Mouse (Mus musculus): Measurements from ENCODE around the gene Cadm1. TPM values are rescaled to one million over a fixed set of nuclear protein-coding genes. Genes with fewer than 3 reads are reported as not detected.

Cadm1 gene
- polyA plus RNA-seq, 1 experiment from 2014 or later: 44.2 TPM

DNA sequence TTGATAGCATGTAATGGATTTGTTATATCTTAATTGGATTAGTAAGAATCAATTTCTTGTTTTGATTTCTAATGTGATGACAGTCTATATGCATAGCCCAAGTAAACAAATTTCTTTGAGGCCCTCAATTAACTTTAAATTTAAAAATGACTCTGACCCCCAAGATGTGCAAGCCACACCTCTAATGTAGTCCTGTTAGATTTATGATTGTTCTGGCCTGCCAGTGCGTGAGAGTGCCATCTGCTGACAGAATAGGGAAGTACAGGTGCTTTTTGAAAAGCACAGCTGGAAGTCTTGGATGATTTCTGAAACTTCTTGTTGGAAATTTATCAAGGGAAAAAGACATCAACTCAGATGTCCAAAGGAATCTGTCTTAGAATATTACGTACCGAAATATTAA is 169.1 kb downstream of the Cadm1 start:
- no peak for ATAC-seq (ENCODE audit: low FRiP score, low read depth)
- Histone ChIP-seq H3K4me3 (no peak overlapping the region), H3K9ac (no peak overlapping the region), H3K27ac (no peak overlapping the region), H3K27me3 (peaks cover 12% of the 10 kb centered on the region), H3K36me3 (no peaks in the 10 kb centered on the region), H3K4me2 (replicated peaks) (no peak overlapping the region), H3K4me1 (no peaks in the 10 kb centered on the region), H3K9me3 (no peaks in the 10 kb centered on the region)
- 58% methylated on average over 3 of the region's 3 CpGs for WGBS

DNA sequence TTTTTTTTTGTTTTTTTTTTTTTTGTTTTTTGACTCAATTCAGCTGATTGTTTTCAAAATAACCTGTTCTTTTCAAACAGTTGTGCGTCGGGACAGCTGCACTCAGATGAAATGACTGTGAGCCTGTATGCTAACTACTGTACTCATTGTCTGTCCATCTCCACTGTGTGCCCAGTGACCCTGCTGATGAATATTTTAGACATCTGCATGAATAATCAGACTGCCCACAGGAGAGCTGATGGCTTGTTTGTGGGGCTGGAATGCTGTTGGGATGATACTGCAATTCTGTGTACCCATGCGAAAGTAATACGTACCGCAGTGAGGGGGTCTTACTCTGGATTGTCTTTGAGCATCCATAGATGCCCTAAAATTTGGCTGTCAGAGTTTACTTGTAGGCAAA is 170.0 kb downstream of the Cadm1 start:
- 95% methylated on average over 5 of the region's 5 CpGs for WGBS
- H3K4me1 ChIP-seq: no peaks in the 10 kb centered on the region
- no peak overlapping the region for H3K27ac ChIP-seq
- no peak overlapping the region for H3K9ac ChIP-seq
- ATAC-seq (ENCODE audit: low FRiP score, low read depth): no peak
- peaks cover 9% of the 10 kb centered on the region for H3K27me3 ChIP-seq
- no peak overlapping the region for H3K4me3 ChIP-seq
- no peak overlapping the region for H3K4me2 ChIP-seq (replicated peaks)
- no peaks in the 10 kb centered on the region for H3K36me3 ChIP-seq
- no peaks in the 10 kb centered on the region for H3K9me3 ChIP-seq

DNA sequence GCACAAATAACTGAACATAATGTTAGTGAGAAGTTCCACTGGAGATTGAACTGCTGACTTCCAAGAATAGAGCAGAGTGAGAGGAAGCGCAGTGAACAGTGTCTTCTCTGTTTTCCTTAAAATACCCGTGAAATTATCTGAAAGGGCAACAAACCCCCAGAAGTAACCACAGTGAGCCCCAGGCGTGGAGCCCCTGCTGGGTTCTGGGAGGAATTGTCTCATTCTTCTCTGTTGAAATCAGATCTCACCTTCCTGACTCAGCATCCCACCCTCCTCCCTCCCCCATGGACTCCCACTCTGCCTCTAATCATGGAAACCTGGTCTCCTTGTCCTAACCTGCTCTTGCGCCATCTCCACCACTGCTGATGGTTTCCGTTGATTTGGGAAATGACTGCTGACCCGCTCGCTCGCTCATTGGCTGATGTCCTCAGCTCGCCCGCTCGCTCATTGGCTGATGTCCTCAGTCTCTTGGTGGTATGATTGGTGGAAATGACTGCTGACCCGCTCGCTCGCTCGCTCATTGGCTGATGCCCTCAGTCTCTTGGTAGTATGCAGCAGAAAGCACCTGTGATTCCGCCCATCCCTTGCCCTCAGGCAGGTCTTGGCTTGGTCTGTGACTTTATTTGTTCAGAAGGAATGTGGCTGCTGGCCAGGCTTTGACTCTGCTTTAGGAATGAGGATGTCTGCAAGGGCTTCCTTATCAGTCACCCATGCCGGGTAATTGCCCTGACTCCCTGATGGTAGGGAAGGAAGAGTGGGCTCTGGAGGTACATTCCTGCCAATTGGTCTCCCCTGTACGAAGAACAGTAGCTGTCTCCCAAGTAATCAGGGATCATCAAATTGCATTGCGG is 173.3 kb downstream of the Cadm1 start:
- WGBS: 90% methylated on average over 19 of the region's 19 CpGs
- no peaks in the 10 kb centered on the region for H3K27me3 ChIP-seq
- H3K9me3 ChIP-seq: no peaks in the 10 kb centered on the region
- H3K4me2 ChIP-seq (replicated peaks): no peak overlapping the region
- peaks cover 9% of the 10 kb centered on the region; the same call in 1 of the 2 replicates for H3K4me1 ChIP-seq
- H3K9ac ChIP-seq: no peak overlapping the region
- no peak overlapping the region for H3K4me3 ChIP-seq
- no peaks in the 10 kb centered on the region for H3K36me3 ChIP-seq
- ATAC-seq (ENCODE audit: low FRiP score, low read depth): no peak
- H3K27ac ChIP-seq: no peak overlapping the region

DNA sequence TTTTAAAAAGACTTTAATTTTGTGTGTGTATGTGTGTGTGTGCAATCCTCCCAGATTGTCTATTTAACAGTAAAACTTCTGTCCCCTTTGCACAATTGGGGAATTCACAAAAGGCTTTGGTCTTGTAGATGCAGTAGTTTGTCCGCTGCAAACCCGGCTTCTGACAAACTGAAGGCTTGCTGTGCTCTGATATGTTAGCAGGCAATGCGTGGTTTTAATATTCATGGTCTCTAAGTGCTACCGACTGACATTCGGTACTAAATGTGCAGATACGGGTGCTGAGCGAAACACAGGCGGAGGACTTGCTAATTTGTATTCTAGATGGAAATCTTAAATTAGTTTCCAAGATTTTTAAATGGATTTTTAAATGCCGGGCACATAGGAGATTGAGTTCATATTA is 176.4 kb downstream of the Cadm1 start:
- no peaks in the 10 kb centered on the region for H3K9me3 ChIP-seq
- no peak overlapping the region for H3K27ac ChIP-seq
- no peak for ATAC-seq (ENCODE audit: low FRiP score, low read depth)
- 82% methylated on average over 9 of the region's 9 CpGs for WGBS
- H3K4me2 ChIP-seq (replicated peaks): no peak overlapping the region
- peaks cover 9% of the 10 kb centered on the region; the same call in 1 of the 2 replicates for H3K4me1 ChIP-seq
- H3K36me3 ChIP-seq: no peaks in the 10 kb centered on the region
- no peak overlapping the region for H3K4me3 ChIP-seq
- H3K9ac ChIP-seq: no peak overlapping the region
- no peaks in the 10 kb centered on the region for H3K27me3 ChIP-seq

DNA sequence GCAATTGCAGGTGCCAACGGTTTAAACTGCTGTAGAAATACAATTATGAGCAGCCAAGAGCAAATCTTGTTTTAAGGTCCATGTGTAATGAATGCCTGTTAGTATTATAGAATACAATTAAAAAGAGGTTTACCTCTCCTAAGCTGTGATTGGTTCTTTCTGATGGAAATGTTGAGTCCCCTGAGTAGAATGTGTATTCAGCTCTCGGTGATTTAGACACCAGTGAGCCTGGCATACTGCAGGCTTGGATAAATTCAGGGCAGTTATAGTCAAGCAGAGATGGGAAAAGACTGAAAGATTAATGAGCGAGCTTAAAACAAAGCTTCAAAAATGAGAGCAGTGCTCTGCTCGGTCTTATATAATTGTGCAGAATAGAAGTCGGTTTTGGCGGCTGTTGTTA is 177.4 kb downstream of the Cadm1 start:
- H3K4me3 ChIP-seq: no peak overlapping the region
- no peak overlapping the region for H3K4me2 ChIP-seq (replicated peaks)
- H3K4me1 ChIP-seq: peaks cover 9% of the 10 kb centered on the region; the same call in 1 of the 2 replicates
- H3K9ac ChIP-seq: no peak overlapping the region
- H3K27ac ChIP-seq: no peak overlapping the region
- no peaks in the 10 kb centered on the region for H3K36me3 ChIP-seq
- no peaks in the 10 kb centered on the region for H3K27me3 ChIP-seq
- WGBS: 65% methylated on average over 6 of the region's 6 CpGs
- H3K9me3 ChIP-seq: no peaks in the 10 kb centered on the region
- no peak for ATAC-seq (ENCODE audit: low FRiP score, low read depth)

DNA sequence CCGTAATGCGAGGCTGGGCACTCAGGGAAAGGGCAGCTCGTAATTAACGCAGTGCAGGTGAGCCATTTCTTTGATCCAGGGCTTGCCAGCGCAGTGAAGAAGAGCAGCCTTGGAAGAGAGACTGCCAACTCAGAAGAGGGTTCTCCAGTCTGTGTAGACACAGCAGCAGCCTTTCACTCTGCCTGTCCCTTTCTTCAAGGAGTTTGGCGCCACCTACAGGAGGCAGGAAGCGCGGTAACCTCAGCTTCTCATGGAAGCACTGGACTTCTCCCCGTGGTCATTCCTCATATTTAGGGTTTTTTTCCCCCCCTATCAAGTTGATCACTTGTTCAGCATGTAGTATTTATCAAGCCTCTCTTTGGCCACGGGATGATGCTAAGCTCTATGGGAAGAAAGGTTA is 178.3 kb downstream of the Cadm1 start:
- Histone ChIP-seq H3K36me3 (no peaks in the 10 kb centered on the region), H3K4me1 (peaks cover 9% of the 10 kb centered on the region; the same call in 1 of the 2 replicates), H3K4me2 (replicated peaks) (peak overlapping the region; percentile 25; the same call in 1 of the 2 replicates), H3K27me3 (no peaks in the 10 kb centered on the region), H3K27ac (no peak overlapping the region), H3K9me3 (no peaks in the 10 kb centered on the region), H3K4me3 (no peak overlapping the region), H3K9ac (no peak overlapping the region)
- ATAC-seq (ENCODE audit: low FRiP score, low read depth): no peak
- WGBS: 18% methylated on average over 10 of the region's 10 CpGs

DNA sequence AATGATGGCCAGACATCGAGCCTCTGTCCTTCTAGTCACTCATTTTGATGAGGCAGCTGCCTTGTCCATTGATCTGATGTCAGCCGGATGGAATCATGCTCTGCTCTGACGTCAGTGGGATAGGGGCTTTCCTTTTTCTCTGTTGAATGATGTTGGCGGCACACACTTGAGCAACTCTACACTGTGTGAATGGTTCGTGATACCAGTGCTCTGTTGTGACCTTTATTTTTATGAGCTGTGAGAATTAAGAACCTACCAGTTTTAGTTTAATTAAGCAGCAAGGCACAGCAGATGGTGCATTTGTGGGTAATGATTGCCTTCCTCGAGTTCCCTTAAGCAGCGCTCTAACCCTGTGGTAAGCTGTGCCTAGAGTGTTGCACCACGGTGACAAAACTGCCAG is 181.0 kb downstream of the Cadm1 start:
- peaks cover 9% of the 10 kb centered on the region; the same call in 1 of the 2 replicates for H3K4me1 ChIP-seq
- H3K4me2 ChIP-seq (replicated peaks): no peak overlapping the region
- no peak for ATAC-seq (ENCODE audit: low FRiP score, low read depth)
- no peaks in the 10 kb centered on the region for H3K9me3 ChIP-seq
- no peak overlapping the region for H3K27ac ChIP-seq
- H3K4me3 ChIP-seq: no peak overlapping the region
- no peak overlapping the region for H3K9ac ChIP-seq
- no peaks in the 10 kb centered on the region for H3K36me3 ChIP-seq
- H3K27me3 ChIP-seq: 0 out of 2 replicates have a peak, but pooled peaks cover 3% of the 10 kb centered on the region
- WGBS: 72% methylated on average over 8 of the region's 8 CpGs

DNA sequence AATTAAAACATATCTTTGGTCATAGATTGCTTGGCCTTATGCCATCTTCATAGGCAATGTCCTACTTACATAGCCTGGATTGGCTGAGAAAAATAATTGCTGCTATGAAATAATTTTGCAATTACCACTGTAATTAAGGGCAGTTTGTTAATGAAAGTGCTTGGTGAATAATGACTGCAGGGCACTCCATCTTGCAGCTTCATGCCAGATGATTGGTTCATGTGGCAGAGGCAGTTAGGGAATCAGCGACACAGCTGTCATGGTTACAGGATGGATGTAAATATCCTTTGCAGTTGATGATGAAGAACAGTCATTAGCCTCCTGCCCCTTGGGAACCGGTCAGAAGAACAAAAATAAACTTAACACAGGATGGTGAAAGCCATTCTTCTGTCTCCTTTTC is 184.6 kb downstream of the Cadm1 start:
- Histone ChIP-seq H3K36me3 (no peaks in the 10 kb centered on the region), H3K4me1 (peaks cover 12% of the 10 kb centered on the region), H3K4me3 (no peak overlapping the region), H3K27ac (no peak overlapping the region), H3K9ac (no peak overlapping the region), H3K27me3 (0 out of 2 replicates have a peak, but pooled peaks cover 3% of the 10 kb centered on the region), H3K9me3 (no peaks in the 10 kb centered on the region), H3K4me2 (replicated peaks) (no peak overlapping the region)
- WGBS: 48% methylated on average over 2 of the region's 2 CpGs
- ATAC-seq (ENCODE audit: low FRiP score, low read depth): no peak

DNA sequence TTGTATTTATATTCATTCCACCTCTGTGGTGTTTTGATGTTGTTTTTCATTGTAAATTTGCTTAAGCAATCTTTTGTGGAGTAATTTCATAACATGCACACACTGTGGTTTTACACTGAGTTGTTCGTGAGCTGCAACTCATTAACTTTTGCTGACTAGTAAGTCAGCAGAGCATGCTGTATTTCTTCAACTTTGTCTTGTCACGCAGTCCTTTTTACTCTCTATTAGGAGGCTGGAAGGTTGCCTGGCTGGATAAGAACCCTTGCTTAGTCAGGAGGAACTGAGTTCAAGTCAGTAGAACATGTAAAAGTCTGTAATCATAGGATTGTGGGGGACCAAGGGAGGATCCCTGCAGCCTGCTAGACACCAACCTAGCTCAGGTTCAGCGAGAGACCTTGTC is 185.4 kb downstream of the Cadm1 start:
- no peak for ATAC-seq (ENCODE audit: low FRiP score, low read depth)
- no peak overlapping the region for H3K9ac ChIP-seq
- H3K4me3 ChIP-seq: no peak overlapping the region
- H3K4me2 ChIP-seq (replicated peaks): no peak overlapping the region
- WGBS: 78% methylated on average over 3 of the region's 3 CpGs
- peaks cover 12% of the 10 kb centered on the region for H3K4me1 ChIP-seq
- no peak overlapping the region for H3K27ac ChIP-seq
- no peaks in the 10 kb centered on the region for H3K36me3 ChIP-seq
- H3K27me3 ChIP-seq: 0 out of 2 replicates have a peak, but pooled peaks cover 3% of the 10 kb centered on the region
- no peaks in the 10 kb centered on the region for H3K9me3 ChIP-seq

DNA sequence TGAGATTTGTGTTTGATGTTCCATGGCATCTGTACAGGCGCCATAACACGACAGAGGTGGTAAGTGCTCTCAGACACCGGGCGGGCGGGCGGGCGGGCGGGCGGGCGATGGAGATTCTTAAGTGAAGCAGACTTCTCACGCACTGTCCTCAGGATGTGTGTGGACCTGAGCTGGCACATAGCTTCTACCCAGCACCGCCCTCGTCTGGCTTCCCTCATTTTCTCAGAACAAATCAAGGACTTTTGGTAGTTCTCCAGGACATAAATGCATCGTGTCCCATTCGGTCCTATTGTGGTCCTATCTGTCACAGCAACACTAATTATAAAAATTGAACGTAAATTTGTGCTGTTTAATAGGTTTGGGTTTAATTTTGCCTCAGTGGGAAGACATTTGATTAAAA is 186.9 kb downstream of the Cadm1 start:
- ATAC-seq (ENCODE audit: low FRiP score, low read depth): no peak
- no peak overlapping the region for H3K4me2 ChIP-seq (replicated peaks)
- WGBS: 65% methylated on average over 16 of the region's 16 CpGs
- H3K9me3 ChIP-seq: no peaks in the 10 kb centered on the region
- H3K27ac ChIP-seq: no peak overlapping the region
- no peak overlapping the region for H3K4me3 ChIP-seq
- H3K4me1 ChIP-seq: peaks cover 12% of the 10 kb centered on the region
- no peaks in the 10 kb centered on the region for H3K36me3 ChIP-seq
- no peak overlapping the region for H3K9ac ChIP-seq
- H3K27me3 ChIP-seq: 0 out of 2 replicates have a peak, but pooled peaks cover 3% of the 10 kb centered on the region

DNA sequence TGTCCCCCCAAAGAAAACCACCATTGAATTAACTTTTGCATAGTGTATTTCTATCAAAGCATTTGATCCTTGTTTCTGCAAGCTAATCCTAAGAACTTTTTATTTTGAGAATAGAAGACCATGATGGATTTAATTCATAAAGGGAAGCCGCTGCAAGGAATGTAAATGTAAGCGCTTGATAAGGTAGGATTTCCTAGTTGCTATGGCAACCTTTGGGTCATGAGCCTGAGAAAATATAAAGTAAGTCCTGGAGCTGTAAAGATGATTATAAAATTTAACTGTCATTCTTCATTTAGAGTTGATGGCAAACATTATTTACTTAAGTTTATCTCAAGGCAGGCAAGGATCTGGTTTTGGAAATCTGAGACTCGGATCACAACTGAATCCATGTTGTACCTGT is 197.6 kb downstream of the Cadm1 start:
- no peak overlapping the region for H3K4me3 ChIP-seq
- H3K27me3 ChIP-seq: no peaks in the 10 kb centered on the region
- 60% methylated on average over 3 of the region's 3 CpGs for WGBS
- no peaks in the 10 kb centered on the region for H3K36me3 ChIP-seq
- no peak overlapping the region for H3K9ac ChIP-seq
- H3K27ac ChIP-seq: no peak overlapping the region
- H3K4me1 ChIP-seq: peaks cover 26% of the 10 kb centered on the region
- no peak overlapping the region for H3K4me2 ChIP-seq (replicated peaks)
- H3K9me3 ChIP-seq: no peaks in the 10 kb centered on the region
- ATAC-seq (ENCODE audit: low FRiP score, low read depth): no peak

DNA sequence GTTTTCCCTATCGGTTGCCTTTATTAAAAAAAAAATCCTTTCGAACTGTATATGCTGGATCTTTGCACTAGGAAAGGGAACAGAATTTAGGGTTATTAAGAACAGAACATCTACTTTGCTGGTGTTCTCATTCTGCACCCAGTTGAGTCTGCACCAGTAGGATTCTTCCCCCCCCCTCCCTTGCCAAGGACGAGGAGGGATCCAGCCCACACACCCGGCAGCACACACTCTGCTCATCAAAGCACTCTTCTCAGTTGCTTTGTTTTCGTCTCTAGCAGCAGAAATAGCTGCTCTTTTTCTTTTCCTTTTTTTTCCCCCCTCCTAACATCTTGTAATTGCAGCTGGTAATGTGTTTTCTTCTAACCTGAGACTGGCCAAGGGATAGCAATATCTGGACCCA is 198.9 kb downstream of the Cadm1 start:
- no peak for ATAC-seq (ENCODE audit: low FRiP score, low read depth)
- Histone ChIP-seq H3K4me3 (no peak overlapping the region), H3K4me1 (peaks cover 26% of the 10 kb centered on the region), H3K27ac (no peak overlapping the region; the same call in 1 of the 2 replicates), H3K27me3 (no peaks in the 10 kb centered on the region), H3K4me2 (replicated peaks) (no peak overlapping the region), H3K36me3 (no peaks in the 10 kb centered on the region), H3K9ac (no peak overlapping the region), H3K9me3 (no peaks in the 10 kb centered on the region)
- 46% methylated on average over 5 of the region's 5 CpGs for WGBS

DNA sequence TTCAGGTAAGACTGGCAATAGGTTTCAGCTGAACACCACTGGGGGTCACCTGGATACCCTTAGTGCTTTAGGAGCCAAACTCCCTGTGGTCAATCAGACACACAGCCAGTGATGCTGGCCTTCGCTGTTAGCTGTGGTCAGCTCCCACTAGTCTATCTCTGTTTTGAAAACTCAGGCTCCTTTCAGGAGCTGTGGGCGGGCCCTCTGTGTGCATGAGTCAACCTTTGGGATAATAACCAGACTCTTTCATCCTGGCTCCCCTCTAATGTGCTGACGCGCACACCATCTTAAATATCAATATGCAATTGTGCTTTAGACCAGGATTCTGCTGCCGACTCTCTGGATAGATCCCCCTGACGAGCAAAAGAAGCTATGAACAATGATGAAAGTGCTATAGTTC is 200.3 kb downstream of the Cadm1 start:
- H3K4me1 ChIP-seq: peaks cover 26% of the 10 kb centered on the region
- 81% methylated on average over 6 of the region's 6 CpGs for WGBS
- no peak overlapping the region for H3K27ac ChIP-seq
- H3K9ac ChIP-seq: no peak overlapping the region
- ATAC-seq (ENCODE audit: low FRiP score, low read depth): no peak
- H3K4me2 ChIP-seq (replicated peaks): no peak overlapping the region
- H3K4me3 ChIP-seq: no peak overlapping the region
- H3K36me3 ChIP-seq: no peaks in the 10 kb centered on the region
- no peaks in the 10 kb centered on the region for H3K9me3 ChIP-seq
- H3K27me3 ChIP-seq: no peaks in the 10 kb centered on the region

Data from limb, embryonic 13.5 days (tissue).